Mouse (Mus musculus): ENCODE measurements at regions not wholly inside any gene's neighbourhood (a gene's known extent, or its start where the extent isn't known, plus 50 kb on each side); places are given as distances from the start of the nearest gene placed in this dataset.

DNA sequence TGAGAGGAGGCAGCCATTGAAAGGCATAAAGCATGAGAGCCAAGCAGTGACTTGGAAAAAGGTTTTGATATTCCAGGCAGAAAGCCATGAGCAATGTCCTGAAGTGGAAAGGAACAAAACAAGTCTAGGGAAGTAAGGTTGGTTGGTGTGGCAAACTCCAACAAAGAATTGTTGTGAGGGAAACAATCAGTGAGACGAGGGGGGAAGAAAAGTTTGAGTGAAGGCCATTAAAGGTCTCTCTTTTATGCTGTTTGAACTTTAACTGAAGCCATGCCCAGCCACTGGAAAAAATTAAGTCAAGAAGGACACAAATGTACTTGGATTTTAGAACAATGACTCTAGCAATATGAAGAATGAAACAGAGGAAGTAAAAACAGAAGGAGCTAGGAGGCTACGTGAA lies 680.0 kb downstream of the Ttll7 start:
- no peak for TF ChIP-seq CTCF (IDR thresholded peaks at IDR 0.05; ENCODE audit: borderline replicate concordance, insufficient read depth, low read depth, low read length)
- TF ChIP-seq POLR2A (IDR thresholded peaks at IDR 0.05; ENCODE audit: borderline replicate concordance, insufficient read depth, low read length), result no peak

Data from cerebellum, adult 2 months (tissue).